Mouse (Mus musculus): ENCODE data around the gene Bex4.
"Not testable (repeated sequence)": the region's sequence is repeated elsewhere in the genome, so short reads cannot be mapped to it uniquely, and the experiment has no call there.

Gene Bex4

GRCm38 (mm10) chrX:136138827-136139639 lies at the start of gene Bex4:
Gene Bex4 (plus strand): TSS chrX:136138996.
- in situ Hi-C loops (cut with MboI, MseI): not testable (repeated sequence)

GRCm38 (mm10) chrX:136092497-136093279 lies 46.1 kb upstream of the Bex4 start:
- in situ Hi-C loops (cut with MboI, MseI): no loop called here

- in situ Hi-C loops (cut with MboI, MseI): no loop called here
Measured at GRCm38 (mm10) chrX:136094421-136094820, 44.4 kb upstream of the Bex4 start.

GRCm38 (mm10) chrX:136104046-136104723 lies 34.6 kb upstream of the Bex4 start:
- in situ Hi-C loops (cut with MboI, MseI): no loop called here

GRCm38 (mm10) chrX:136104724-136105088 lies 34.1 kb upstream of the Bex4 start:
- in situ Hi-C loops (cut with MboI, MseI): no loop called here

- in situ Hi-C loops (cut with MboI, MseI): no loop called here
Measured at GRCm38 (mm10) chrX:136107942-136108341, 30.9 kb upstream of the Bex4 start.

GRCm38 (mm10) chrX:136115015-136115414 lies 23.8 kb upstream of the Bex4 start:
- in situ Hi-C loops (cut with MboI, MseI): loop anchor here (5.0 kb wide), 1 partner anchor 48 kb away; the partner anchor contains the start of gene Bex2

GRCm38 (mm10) chrX:136115419-136115961 lies 23.3 kb upstream of the Bex4 start:
- in situ Hi-C loops (cut with MboI, MseI): loop anchor here (5.0 kb wide), 1 partner anchor 48 kb away; the partner anchor contains the start of gene Bex2

- in situ Hi-C loops (cut with MboI, MseI): no loop called here
Measured at GRCm38 (mm10) chrX:136127038-136127743, 11.6 kb upstream of the Bex4 start.

GRCm38 (mm10) chrX:136127744-136128064 lies 11.1 kb upstream of the Bex4 start:
- in situ Hi-C loops (cut with MboI, MseI): no loop called here

- in situ Hi-C loops (cut with MboI, MseI): no loop called here
Measured at GRCm38 (mm10) chrX:136135559-136135958, 3.2 kb upstream of the Bex4 start.

- in situ Hi-C loops (cut with MboI, MseI): not testable (repeated sequence)
Measured at GRCm38 (mm10) chrX:136139640-136140004, 826 bp downstream of the Bex4 start.

GRCm38 (mm10) chrX:136141385-136141784 lies 2.6 kb downstream of the Bex4 start:
- in situ Hi-C loops (cut with MboI, MseI): no loop called here

- in situ Hi-C loops (cut with MboI, MseI): no loop called here
Measured at GRCm38 (mm10) chrX:136143711-136144110, 4.9 kb downstream of the Bex4 start.

GRCm38 (mm10) chrX:136144195-136144594 lies 5.4 kb downstream of the Bex4 start:
- in situ Hi-C loops (cut with MboI, MseI): no loop called here

- in situ Hi-C loops (cut with MboI, MseI): no loop called here
Measured at GRCm38 (mm10) chrX:136170625-136171024, 31.8 kb downstream of the Bex4 start.

- in situ Hi-C loops (cut with MboI, MseI): no loop called here
Measured at GRCm38 (mm10) chrX:136171189-136172117, 32.7 kb downstream of the Bex4 start.

- in situ Hi-C loops (cut with MboI, MseI): no loop called here
Measured at GRCm38 (mm10) chrX:136172118-136172551, 33.3 kb downstream of the Bex4 start, which contains the start of gene Tceal8. Gene Tceal8 (minus strand): TSS chrX:136172342.

- in situ Hi-C loops (cut with MboI, MseI): no loop called here
Measured at GRCm38 (mm10) chrX:136172786-136173185, 34.0 kb downstream of the Bex4 start.

- in situ Hi-C loops (cut with MboI, MseI): no loop called here
Measured at GRCm38 (mm10) chrX:136180897-136181553, 42.2 kb downstream of the Bex4 start.

All from T-helper 2 cell (primary cell).